Mouse (Mus musculus) urinary bladder, postnatal 10 days (tissue): ENCODE results near the gene Cggbp1.
"Not testable (repeated sequence)": the region's sequence is repeated elsewhere in the genome, so short reads cannot be mapped to it uniquely, and the experiment has no call there.

Source experiments
- DNase-seq: peaks from one replicate; pipeline ENCODE4 v3.0.0; 2022; ENCODE audit warnings: low spot score

Cggbp1 gene

GRCm38 (mm10) chr16:64851563-64852362 lies at the start of gene Cggbp1, which contains the start of gene Zfp654:
Gene Cggbp1, plus strand, starts transcription at chr16:64851996.
Gene Zfp654, minus strand, starts transcription at chr16:64851652.
- DNase-seq, result peak; percentile 99

GRCm38 (mm10) chr16:64803041-64803440 lies 48.8 kb upstream of the Cggbp1 start:
- no peak for DNase-seq

- DNase-seq, result no peak
Measured at GRCm38 (mm10) chr16:64817094-64817765, 34.6 kb upstream of the Cggbp1 start.

GRCm38 (mm10) chr16:64823890-64824289 lies 27.9 kb upstream of the Cggbp1 start:
- no peak for DNase-seq

GRCm38 (mm10) chr16:64824474-64824873 lies 27.3 kb upstream of the Cggbp1 start:
- DNase-seq, result no peak

GRCm38 (mm10) chr16:64830291-64830690 lies 21.5 kb upstream of the Cggbp1 start:
- no peak for DNase-seq

- no peak for DNase-seq
Measured at GRCm38 (mm10) chr16:64835996-64836545, 15.7 kb upstream of the Cggbp1 start.

- DNase-seq, result no peak
Measured at GRCm38 (mm10) chr16:64836709-64837108, 15.1 kb upstream of the Cggbp1 start.

GRCm38 (mm10) chr16:64841481-64842373 lies 10.1 kb upstream of the Cggbp1 start:
- DNase-seq, result no peak

GRCm38 (mm10) chr16:64842374-64842729 lies 9.4 kb upstream of the Cggbp1 start:
- no peak for DNase-seq

GRCm38 (mm10) chr16:64845947-64846346 lies 5.8 kb upstream of the Cggbp1 start:
- no peak for DNase-seq

- no peak for DNase-seq
Measured at GRCm38 (mm10) chr16:64850287-64851084, 1.3 kb upstream of the Cggbp1 start.

GRCm38 (mm10) chr16:64851085-64851562 lies 672 bp upstream of the Cggbp1 start:
- DNase-seq, result peak; percentile 19

GRCm38 (mm10) chr16:64852441-64852871 lies 660 bp downstream of the Cggbp1 start:
- DNase-seq, result no peak

GRCm38 (mm10) chr16:64852891-64853290 lies 1.1 kb downstream of the Cggbp1 start:
- DNase-seq, result no peak

- DNase-seq, result no peak
Measured at GRCm38 (mm10) chr16:64856946-64857345, 5.2 kb downstream of the Cggbp1 start.

GRCm38 (mm10) chr16:64865841-64866240 lies 14.0 kb downstream of the Cggbp1 start:
- DNase-seq, result not testable (repeated sequence)

GRCm38 (mm10) chr16:64868613-64869012 lies 16.8 kb downstream of the Cggbp1 start:
- DNase-seq, result no peak

GRCm38 (mm10) chr16:64869621-64870020 lies 17.8 kb downstream of the Cggbp1 start:
- no peak for DNase-seq

- DNase-seq, result no peak
Measured at GRCm38 (mm10) chr16:64872296-64872695, 20.5 kb downstream of the Cggbp1 start.

GRCm38 (mm10) chr16:64872841-64873240 lies 21.0 kb downstream of the Cggbp1 start:
- DNase-seq, result no peak
